Mouse (Mus musculus) midbrain, embryonic 10.5 days (tissue): ENCODE results near the gene Zfp367. TPM values are rescaled to one million over a fixed set of nuclear protein-coding genes. Genes with fewer than 3 reads are reported as not detected.

Experiments used
- DNase-seq: peaks from one replicate; pipeline ENCODE4 v3.0.0-alpha.2; 2017; ENCODE audit warnings: low spot score
- H3K27ac ChIP-seq: fragments of 300-500 bp; sonication (generic); replicated peaks from 2 replicates; pipeline ENCODE4 v1.5.1; 2016; ENCODE audit warnings: mild to moderate bottlenecking
- H3K27me3 ChIP-seq: fragments of 300-500 bp; sonication (generic); 2 replicates; pipeline ENCODE4 v1.6.1; 2016; ENCODE audit warnings: low read depth, mild to moderate bottlenecking; ENCODE audit not compliant: poor library complexity, severe bottlenecking
- H3K36me3 ChIP-seq: fragments of 300-500 bp; sonication (generic); 2 replicates; pipeline ENCODE4 v1.6.1; 2016; ENCODE audit warnings: mild to moderate bottlenecking, moderate library complexity
- H3K4me1 ChIP-seq: fragments of 300-500 bp; sonication (generic); 2 replicates; pipeline ENCODE4 v1.6.1; 2016
- H3K4me3 ChIP-seq: fragments of 300-500 bp; sonication (generic); 2 replicates; pipeline ENCODE4 v1.5.1; 2016; ENCODE audit warnings: mild to moderate bottlenecking, moderate library complexity
- H3K9me3 ChIP-seq: fragments of 300-500 bp; sonication (generic); replicated peaks from 2 replicates; pipeline ENCODE4 v1.6.1; 2016; ENCODE audit warnings: mild to moderate bottlenecking
- WGBS: fragments of 180-500 bp; shearing (Covaris S2); methylation state at CpG from one replicate; pipeline ENCODE4 v1.1.7; 2016; 5-methylcytosine and 5-hydroxymethylcytosine counted together
- polyA plus RNA-seq: library from polyadenylated mRNA; unstranded; fragments of >200 nt; fragmentation: Nextera tagmentation; extraction: Ambion mirVana; gene quantifications from 2 replicates; pipeline ENCODE4 v1.2.1, GENCODE M21; 2016

The Zfp367 gene
- polyA plus RNA-seq, 1 experiment from 2014 or later = 18.9 TPM

DNA sequence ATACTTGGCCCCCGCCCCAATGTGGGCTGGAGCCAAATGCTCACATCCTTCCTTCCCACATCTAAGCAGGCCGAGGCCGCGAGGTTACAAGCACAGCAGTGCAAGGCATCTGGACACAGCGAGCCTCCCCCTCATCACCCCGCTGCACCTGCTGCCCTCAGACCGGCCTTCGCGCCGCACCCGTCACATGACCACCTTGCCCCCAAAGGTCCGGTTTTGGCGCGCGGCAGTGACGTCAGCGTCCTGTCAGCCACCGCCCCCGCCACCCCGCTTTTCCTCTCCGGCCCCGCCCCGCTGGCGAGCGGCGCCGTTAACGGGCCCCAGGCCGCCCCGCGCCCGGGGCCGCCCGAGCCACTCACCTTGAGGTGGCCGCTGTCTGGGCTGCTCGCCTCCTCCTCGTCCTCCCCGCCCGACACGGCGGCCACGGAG, 747 bp downstream of the Zfp367 start:
- Histone ChIP-seq H3K27me3 (no peaks in the 10 kb centered on the region), H3K27ac (peak overlapping the region; percentile 96), H3K9me3 (no peaks in the 10 kb centered on the region), H3K4me1 (peaks cover 60% of the 10 kb centered on the region), H3K36me3 (peaks cover 4% of the 10 kb centered on the region; the same call in 1 of the 2 replicates), H3K4me3 (peak overlapping the region; percentile 74)
- WGBS = under 1% methylated on average over 42 of the region's 42 CpGs
- peak; percentile 88 for DNase-seq

DNA sequence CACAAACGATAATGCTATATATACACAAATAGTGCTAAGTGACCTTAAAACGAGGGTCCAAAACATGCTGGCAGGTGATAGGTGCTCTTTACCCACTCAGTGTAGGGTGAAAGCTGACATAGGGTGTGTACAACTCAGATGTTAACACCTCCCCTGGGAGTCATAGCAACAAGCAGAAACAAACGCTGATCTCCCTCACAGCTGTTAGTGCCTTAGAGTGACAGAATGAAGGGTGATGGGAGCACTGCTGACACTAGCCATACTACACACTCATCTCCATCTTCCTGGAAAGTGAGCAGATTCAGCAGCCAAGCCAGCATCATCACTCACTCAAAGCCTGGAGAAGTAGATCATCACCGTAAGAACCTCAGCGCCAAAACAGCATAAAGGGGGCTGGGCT, 2.9 kb downstream of the Zfp367 start:
- peaks cover 10% of the 10 kb centered on the region; the same call in 1 of the 2 replicates for H3K36me3 ChIP-seq
- 79% methylated on average over 5 of the region's 5 CpGs for WGBS
- DNase-seq = no peak
- no peaks in the 10 kb centered on the region for H3K27me3 ChIP-seq
- H3K4me3 ChIP-seq = peak overlapping the region; percentile 74; the same call in 1 of the 2 replicates
- peaks cover 53% of the 10 kb centered on the region for H3K4me1 ChIP-seq
- H3K27ac ChIP-seq = no peak overlapping the region
- H3K9me3 ChIP-seq = no peaks in the 10 kb centered on the region

DNA sequence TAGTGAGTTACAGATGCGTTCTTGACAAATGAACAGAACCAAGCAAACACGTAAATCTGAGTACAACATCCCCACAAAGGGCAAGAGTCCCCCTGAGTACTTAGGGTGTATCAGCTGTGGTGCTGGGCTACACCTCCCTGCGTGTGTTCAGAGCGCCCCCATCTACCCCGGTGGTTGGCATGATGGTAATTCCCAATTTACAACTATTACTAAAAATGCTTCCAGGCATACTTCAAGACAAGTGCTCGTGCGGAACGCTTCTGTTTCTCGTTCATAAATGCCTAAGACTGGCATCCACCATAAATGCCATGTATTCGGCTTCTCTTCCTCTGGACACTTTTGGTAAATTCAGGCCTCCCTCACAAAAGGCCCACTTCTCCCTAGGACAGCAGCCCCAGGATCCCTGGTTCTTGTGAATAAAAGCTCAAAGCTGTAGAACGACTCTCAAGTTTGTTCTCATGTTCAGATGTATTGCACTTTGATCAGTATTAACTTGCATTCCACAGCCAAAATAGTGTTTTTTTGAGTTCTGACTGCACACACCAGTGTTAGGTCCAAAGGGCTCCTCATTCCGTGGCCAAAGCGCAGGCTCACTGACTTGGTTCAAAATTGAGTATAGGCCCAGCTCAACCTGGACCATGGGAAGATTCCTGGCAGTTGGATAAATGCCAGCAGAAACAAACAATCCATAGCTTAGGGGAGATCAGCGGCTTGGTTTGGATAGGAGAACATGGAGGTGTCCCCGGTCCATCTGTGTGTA, 23.2 kb downstream of the Zfp367 start:
- no peaks in the 10 kb centered on the region for H3K9me3 ChIP-seq
- DNase-seq = peak; percentile 20
- no peaks in the 10 kb centered on the region for H3K27me3 ChIP-seq
- H3K4me1 ChIP-seq = peaks cover 17% of the 10 kb centered on the region
- WGBS = 49% methylated on average over 15 of the region's 15 CpGs
- H3K27ac ChIP-seq = peak overlapping the region; percentile 81
- peaks cover 36% of the 10 kb centered on the region for H3K36me3 ChIP-seq
- peak overlapping the region; percentile 63 for H3K4me3 ChIP-seq

DNA sequence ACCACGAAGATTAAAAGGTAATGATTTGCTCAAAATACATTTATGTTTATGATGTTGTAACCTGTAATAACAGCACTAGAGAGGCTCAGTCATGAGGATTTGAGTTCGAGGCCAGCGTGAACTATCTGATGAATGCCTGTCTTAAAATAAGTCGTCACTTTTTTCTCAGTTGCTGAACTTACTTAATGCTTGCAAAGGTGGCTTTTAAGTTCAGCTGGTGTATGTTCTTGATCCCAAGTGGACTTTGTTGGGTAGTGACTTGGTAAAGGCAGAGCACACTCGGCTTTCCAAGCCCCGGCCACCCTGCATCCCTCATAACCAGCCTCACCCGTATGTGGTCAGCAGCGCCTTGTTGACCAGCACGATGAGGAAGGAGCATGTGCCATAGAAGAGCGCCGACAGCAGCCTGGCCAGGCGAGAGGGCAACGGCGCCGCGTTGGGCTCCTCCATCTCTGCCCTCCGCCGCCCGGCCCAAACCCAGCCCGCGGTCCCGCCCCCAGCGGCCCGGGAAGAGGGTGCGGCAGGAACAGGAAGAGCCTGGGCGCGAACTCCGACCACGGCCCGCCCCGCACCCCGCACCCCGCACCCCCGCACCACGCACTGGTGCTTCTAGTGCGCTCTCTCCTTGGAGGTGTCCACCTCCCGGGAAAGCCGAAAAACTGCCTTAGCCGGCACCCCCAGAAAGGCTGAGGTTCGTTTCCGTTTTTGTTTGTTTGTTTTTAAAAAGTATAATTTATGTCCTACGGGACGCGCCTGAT, 24.0 kb downstream of the Zfp367 start, which contains the start of gene Slc35d2:
Gene Slc35d2, minus strand, starts transcription at position 511 of the 758 bp plus-strand sequence.
- H3K27me3 ChIP-seq = no peaks in the 10 kb centered on the region
- H3K36me3 ChIP-seq = peaks cover 28% of the 10 kb centered on the region
- peak; percentile 45 for DNase-seq
- peak within 1 kb of the TSS; percentile 81 for H3K27ac ChIP-seq
- no peaks in the 10 kb centered on the region for H3K9me3 ChIP-seq
- peaks cover 18% of the 10 kb centered on the region for H3K4me1 ChIP-seq
- WGBS = 7% methylated on average over 44 of the region's 44 CpGs
- H3K4me3 ChIP-seq = peak within 1 kb of the TSS; percentile 63

- no peak for DNase-seq
- 76% methylated on average over 4 of the region's 4 CpGs for WGBS
- peaks cover 5% of the 10 kb centered on the region for H3K36me3 ChIP-seq
- peaks cover 18% of the 10 kb centered on the region for H3K4me1 ChIP-seq
- H3K4me3 ChIP-seq = no peak overlapping the region
- H3K27ac ChIP-seq = no peak overlapping the region
- peaks cover 10% of the 10 kb centered on the region; the same call in 1 of the 2 replicates for H3K9me3 ChIP-seq
- no peaks in the 10 kb centered on the region for H3K27me3 ChIP-seq
Observed at GRCm38 (mm10) chr13:64126316-64126715, 26.7 kb downstream of the Zfp367 start.

DNA sequence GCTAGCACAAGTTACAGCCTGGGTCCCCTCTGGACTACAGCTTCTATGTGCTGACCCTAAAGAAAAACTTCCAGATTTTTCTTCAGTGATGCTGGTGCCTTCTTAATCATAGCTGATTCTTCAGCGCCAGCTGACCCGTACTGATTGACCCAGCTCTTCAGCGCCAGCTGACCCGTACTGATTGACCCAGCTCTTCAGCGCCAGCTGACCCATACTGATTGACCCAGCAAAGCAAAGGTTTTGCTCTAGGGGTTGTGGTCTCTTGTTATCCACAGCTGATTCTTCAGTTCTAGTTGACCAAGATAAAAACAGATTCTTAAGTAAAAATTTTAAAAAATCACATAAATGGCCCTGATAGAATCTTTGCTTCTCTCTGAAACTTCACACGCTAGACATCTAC, 28.1 kb downstream of the Zfp367 start:
- Histone ChIP-seq H3K9me3 (peaks cover 10% of the 10 kb centered on the region; the same call in 1 of the 2 replicates), H3K27ac (no peak overlapping the region), H3K27me3 (no peaks in the 10 kb centered on the region), H3K4me3 (no peak overlapping the region), H3K4me1 (peaks cover 22% of the 10 kb centered on the region), H3K36me3 (no peaks in the 10 kb centered on the region)
- 89% methylated on average over 6 of the region's 6 CpGs for WGBS
- no peak for DNase-seq

DNA sequence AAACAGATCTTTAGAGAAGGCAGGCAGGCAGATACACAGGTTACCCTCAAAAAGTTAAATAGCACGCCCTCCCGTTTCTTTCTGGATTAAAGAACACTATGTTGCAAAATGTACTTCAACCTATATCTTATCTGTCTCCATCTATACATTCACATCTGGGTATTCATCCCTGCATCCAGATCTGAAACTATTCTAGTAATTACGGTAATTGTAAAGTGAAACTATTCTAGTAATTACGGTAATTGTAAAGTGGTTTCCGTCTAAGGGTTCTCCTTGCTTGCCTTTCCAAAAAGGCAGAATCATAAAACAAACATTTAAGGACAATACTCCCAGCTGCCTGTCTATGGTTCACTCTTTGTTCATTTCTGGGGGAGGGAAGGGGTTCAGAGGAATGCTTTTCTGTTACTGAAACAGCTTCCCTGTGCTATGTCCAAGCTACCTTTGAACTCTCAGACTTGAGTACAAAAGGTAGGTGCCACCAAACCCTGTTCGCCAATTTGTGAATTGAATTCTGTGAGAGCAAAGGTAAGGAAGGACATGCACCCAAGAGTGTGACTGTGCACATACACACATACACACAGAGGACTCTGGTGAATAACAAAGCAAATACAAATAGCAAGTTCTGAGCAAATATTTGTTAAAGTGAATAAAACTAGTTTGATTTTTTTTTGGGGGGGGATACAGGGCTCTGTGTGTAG, 29.4 kb downstream of the Zfp367 start:
- H3K36me3 ChIP-seq = no peaks in the 10 kb centered on the region
- 31% methylated on average over 6 of the region's 6 CpGs for WGBS

GRCm38 (mm10) chr13:64120760-64121159, 32.2 kb downstream of the Zfp367 start:
- Histone ChIP-seq H3K27me3 (no peaks in the 10 kb centered on the region), H3K4me3 (no peak overlapping the region), H3K4me1 (peaks cover 6% of the 10 kb centered on the region; the same call in 1 of the 2 replicates), H3K27ac (no peak overlapping the region), H3K9me3 (peaks cover 10% of the 10 kb centered on the region; the same call in 1 of the 2 replicates), H3K36me3 (no peaks in the 10 kb centered on the region)
- 69% methylated on average over 4 of the region's 4 CpGs for WGBS
- no peak for DNase-seq

More for the DNA sequence above, 29.4 kb downstream of the Zfp367 start:
- H3K4me1 ChIP-seq = peaks cover 10% of the 10 kb centered on the region
- H3K4me3 ChIP-seq = no peak overlapping the region
- no peak overlapping the region for H3K27ac ChIP-seq
- DNase-seq = no peak
- H3K9me3 ChIP-seq = peaks cover 10% of the 10 kb centered on the region; the same call in 1 of the 2 replicates
- H3K27me3 ChIP-seq = no peaks in the 10 kb centered on the region

DNA sequence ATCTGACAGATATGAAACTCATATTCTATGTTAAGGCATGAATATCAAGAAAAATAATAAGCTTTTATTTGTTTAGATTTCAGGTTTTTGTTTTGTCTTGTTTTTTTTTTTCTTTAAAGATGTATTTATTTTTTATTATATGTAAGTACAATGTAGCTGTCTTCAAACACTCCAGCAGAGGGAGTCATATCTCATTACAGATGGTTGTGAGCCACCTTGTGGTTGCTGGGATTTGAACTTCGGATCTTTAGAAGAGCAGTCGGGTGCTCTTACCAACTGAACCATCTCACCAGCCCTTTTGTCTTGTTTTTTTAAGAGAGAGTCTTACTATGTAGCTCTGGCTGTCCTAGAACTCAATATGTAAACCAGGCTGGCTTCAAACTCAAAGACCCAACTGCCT, 35.6 kb downstream of the Zfp367 start:
- no peak overlapping the region for H3K27ac ChIP-seq
- H3K4me3 ChIP-seq = no peak overlapping the region
- peaks cover 4% of the 10 kb centered on the region; the same call in 1 of the 2 replicates for H3K4me1 ChIP-seq
- no peaks in the 10 kb centered on the region for H3K9me3 ChIP-seq
- H3K36me3 ChIP-seq = no peaks in the 10 kb centered on the region
- 62% methylated on average over 2 of the region's 2 CpGs for WGBS
- DNase-seq = no peak
- no peaks in the 10 kb centered on the region for H3K27me3 ChIP-seq

- no peaks in the 10 kb centered on the region for H3K9me3 ChIP-seq
- H3K36me3 ChIP-seq = no peaks in the 10 kb centered on the region
- H3K27me3 ChIP-seq = peaks cover 3% of the 10 kb centered on the region; the same call in 1 of the 2 replicates
- peaks cover 30% of the 10 kb centered on the region for H3K4me1 ChIP-seq
- no peak for DNase-seq
- WGBS = 93% methylated on average over 1 of the region's 1 CpGs
- H3K4me3 ChIP-seq = no peak overlapping the region
- no peak overlapping the region for H3K27ac ChIP-seq
Observed at GRCm38 (mm10) chr13:64110421-64110820, 42.6 kb downstream of the Zfp367 start.

DNA sequence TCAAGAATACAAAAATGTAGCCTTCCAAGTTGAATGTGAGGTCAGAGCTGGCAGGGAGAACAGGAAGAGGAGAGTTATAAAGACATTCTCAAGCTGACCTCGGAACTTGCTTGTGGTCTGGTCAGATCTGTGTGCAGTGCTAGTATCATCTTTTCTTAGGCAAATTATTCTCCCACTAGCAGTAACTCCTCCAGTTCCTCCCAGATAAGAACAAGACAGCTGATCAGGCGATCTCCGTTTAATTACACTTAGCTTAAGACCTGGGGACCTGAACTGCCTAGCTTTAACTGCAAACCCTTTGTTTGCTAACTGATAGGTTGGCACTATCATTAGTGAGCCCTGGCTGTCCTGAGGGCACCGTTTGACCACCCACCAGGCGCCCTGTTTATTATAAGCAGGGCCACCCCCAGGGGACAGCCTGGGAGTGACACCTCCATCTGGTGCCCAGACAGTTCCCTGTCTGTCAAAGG, 44.6 kb downstream of the Zfp367 start:
- no peak for DNase-seq
- H3K4me3 ChIP-seq = no peak overlapping the region
- H3K4me1 ChIP-seq = peaks cover 30% of the 10 kb centered on the region
- H3K27ac ChIP-seq = no peak overlapping the region; the same call in 1 of the 2 replicates
- H3K36me3 ChIP-seq = no peaks in the 10 kb centered on the region
- 49% methylated on average over 5 of the region's 5 CpGs for WGBS
- no peaks in the 10 kb centered on the region for H3K9me3 ChIP-seq
- H3K27me3 ChIP-seq = peaks cover 14% of the 10 kb centered on the region; the same call in 1 of the 2 replicates

- Histone ChIP-seq H3K9me3 (no peaks in the 10 kb centered on the region), H3K4me1 (peaks cover 30% of the 10 kb centered on the region), H3K36me3 (no peaks in the 10 kb centered on the region), H3K27ac (peak overlapping the region; percentile 64), H3K4me3 (no peak overlapping the region), H3K27me3 (peaks cover 14% of the 10 kb centered on the region; the same call in 1 of the 2 replicates)
- WGBS = 35% methylated on average over 8 of the region's 8 CpGs
- DNase-seq = peak; percentile 43
Observed at GRCm38 (mm10) chr13:64107535-64107934, 45.5 kb downstream of the Zfp367 start.
